ENCODE assay signal across 19 mouse cellular contexts in the genomic region with DNA sequence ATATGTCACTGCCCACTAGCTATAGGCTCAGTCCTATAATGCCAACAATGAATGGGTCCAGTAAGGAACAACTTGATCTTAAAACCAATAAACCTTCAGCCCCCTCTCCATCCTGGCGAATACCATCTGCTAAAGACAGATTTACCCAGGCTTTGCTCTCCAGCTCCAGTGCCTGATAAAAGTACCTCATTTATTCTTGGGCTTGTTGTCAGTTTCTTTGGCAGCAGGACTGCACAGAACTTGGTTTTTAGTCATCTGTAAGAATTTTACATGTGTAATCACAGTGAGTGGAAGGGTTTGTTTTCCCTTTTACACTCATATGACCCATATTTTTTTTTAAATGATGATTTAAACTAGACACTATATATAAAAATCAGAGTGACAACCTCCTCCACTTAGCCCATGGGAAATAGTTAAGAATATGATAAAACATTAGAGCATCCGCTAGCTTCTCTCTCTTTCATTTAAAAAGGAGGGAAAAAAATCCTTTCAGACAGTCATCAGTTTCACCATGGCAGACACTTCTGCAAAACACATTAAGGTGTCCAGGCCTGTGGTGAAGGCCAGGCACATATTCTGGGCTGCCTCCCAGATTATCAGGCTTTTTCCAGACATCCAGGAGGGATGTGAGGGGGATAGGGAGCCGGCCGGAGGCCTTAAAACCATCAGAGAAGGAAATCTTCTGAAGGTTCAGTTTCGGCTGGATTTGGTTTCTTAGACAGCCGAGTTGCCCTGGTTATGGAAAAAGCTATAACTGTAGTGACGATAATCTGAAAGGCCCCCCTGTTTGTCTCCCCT.
DNase-seq lines count a peak whose midpoint lies in the region; ATAC-seq and TF ChIP-seq lines count a peak whose summit lies in the region.
"Had no signal": no experiment of that assay in that cellular context is flagged by ENCODE, and none has a peak within 500 bp of the region (broad histone marks: within the 10 kb centered on the region; RNA-seq: fewer than 3 reads in every experiment).

No protein-coding gene starts in this region.

- no peaks in the 10 kb centered on the region for H3K36me3 ChIP-seq in intestine, embryonic 16.5 days (ENCODE audit: control insufficient read depth, insufficient read depth, low read length)
- H3K36me3 ChIP-seq: G1E; hindbrain, embryonic 15.5 days; midbrain, embryonic 12.5 days; neural tube, embryonic 13.5 days had no signal

- no peak overlapping the region for H3K9ac ChIP-seq in intestine, embryonic 16.5 days (ENCODE audit: low read depth, low read length)
- H3K9ac ChIP-seq: hindbrain, embryonic 15.5 days; midbrain, embryonic 12.5 days; neural tube, embryonic 13.5 days had no signal

- H3K4me1 ChIP-seq in intestine, embryonic 16.5 days (ENCODE audit: control insufficient read depth, insufficient read depth, low read length) = no peaks in the 10 kb centered on the region
- H3K4me1 ChIP-seq: hindbrain, embryonic 15.5 days had no signal

- no peaks in the 10 kb centered on the region for H3K9me3 ChIP-seq in intestine, embryonic 16.5 days (ENCODE audit: control insufficient read depth, low read length)
- H3K9me3 ChIP-seq: G1E; hindbrain, embryonic 15.5 days; midbrain, embryonic 12.5 days; neural tube, embryonic 13.5 days had no signal

- TF ChIP-seq CTCF in gastrocnemius, adult 2 months (IDR thresholded peaks at IDR 0.05) = no peak
- TF ChIP-seq CTCF in layer of hippocampus, adult 2 months (conservative IDR thresholded peaks at IDR 0.05) = no peak

- no peak for ATAC-seq in intestine, embryonic 16.5 days
- ATAC-seq: activated CD4-positive, CD25-positive, alpha-beta regulatory T cell, adult 4 months; forebrain, embryonic 14.5 days had no signal

- no peak overlapping the region for H3K4me3 ChIP-seq in gastrocnemius, adult 2 months
- no peak overlapping the region for H3K4me3 ChIP-seq in layer of hippocampus, adult 2 months
- no peak overlapping the region for H3K4me3 ChIP-seq in intestine, embryonic 16.5 days (ENCODE audit: low read length)
- H3K4me3 ChIP-seq: hindbrain, embryonic 15.5 days; midbrain, embryonic 12.5 days; neural tube, embryonic 13.5 days had no signal

- DNase-seq in gastrocnemius, adult 2 months = no peak
- no peak for DNase-seq in gastrocnemius, adult 8-10 months (ENCODE audit: low spot score in 2 of 2)
- no peak for DNase-seq in layer of hippocampus, adult 2 months (ENCODE audit: low spot score in 2 of 2)
- no peak for DNase-seq in layer of hippocampus, adult 9-11 months
- peak; percentile 69 for DNase-seq in NIH3T3 (ENCODE audit: low read depth)
- no peak for DNase-seq in adrenal gland, adult 2 months
- DNase-seq in adrenal gland, postnatal 14 days = no peak
- DNase-seq: cerebellum, adult 9-11 months; liver; lung, postnatal 14 days; retina, postnatal 1 day; thymus, postnatal 25 days had no signal

- intact Hi-C loops in gastrocnemius, adult 2 months (cut with DNase I) = no loop called here

- 69% methylated on average over 7 of the region's 7 CpGs for WGBS in intestine, embryonic 16.5 days

- H3K27ac ChIP-seq in gastrocnemius, adult 2 months = peak overlapping the region; percentile 38
- peak overlapping the region; percentile 29; the same call in 1 of the 2 replicates for H3K27ac ChIP-seq in layer of hippocampus, adult 2 months
- 0 out of 2 replicates have a peak overlapping the region, but pooled peaks have one; percentile 8 for H3K27ac ChIP-seq in intestine, embryonic 16.5 days (ENCODE audit: low read length)
- H3K27ac ChIP-seq: hindbrain, embryonic 15.5 days; midbrain, embryonic 12.5 days; neural tube, embryonic 13.5 days had no signal

- no peak overlapping the region for H3K4me2 ChIP-seq in intestine, embryonic 16.5 days (ENCODE audit: low read depth, low read length)
- H3K4me2 ChIP-seq: hindbrain, embryonic 15.5 days; midbrain, embryonic 12.5 days; neural tube, embryonic 13.5 days had no signal

- H3K27me3 ChIP-seq in intestine, embryonic 16.5 days (replicated peaks; ENCODE audit: control insufficient read depth, insufficient read depth, low read length) = no peaks in the 10 kb centered on the region
- H3K27me3 ChIP-seq: hindbrain, embryonic 15.5 days; midbrain, embryonic 12.5 days; neural tube, embryonic 13.5 days had no signal
